Mouse (Mus musculus): ENCODE results near the gene Psapl1. TPM values are rescaled to one million over a fixed set of nuclear protein-coding genes. Genes with fewer than 3 reads are reported as not detected.

Psapl1 gene
- not detected for polyA plus RNA-seq (2017; shearing (Covaris generic))

GRCm38 (mm10) chr5:36203916-36204315, at the start of gene Psapl1:
TSS of gene Psapl1 (plus strand) at chr5:36204021.
- no peak for ATAC-seq

GRCm38 (mm10) chr5:36154879-36155485, 48.8 kb upstream of the Psapl1 start:
- no peak for ATAC-seq

GRCm38 (mm10) chr5:36165424-36166302, 38.2 kb upstream of the Psapl1 start:
- no peak for ATAC-seq

- ATAC-seq, result no peak
Observed at GRCm38 (mm10) chr5:36166346-36167013, 37.3 kb upstream of the Psapl1 start.

- ATAC-seq, result no peak
Observed at GRCm38 (mm10) chr5:36168963-36169650, 34.7 kb upstream of the Psapl1 start.

GRCm38 (mm10) chr5:36174569-36175115, 29.2 kb upstream of the Psapl1 start:
- no peak for ATAC-seq

- no peak for ATAC-seq
Observed at GRCm38 (mm10) chr5:36176409-36176808, 27.4 kb upstream of the Psapl1 start.

- no peak for ATAC-seq
Observed at GRCm38 (mm10) chr5:36176873-36177272, 26.9 kb upstream of the Psapl1 start.

DNA sequence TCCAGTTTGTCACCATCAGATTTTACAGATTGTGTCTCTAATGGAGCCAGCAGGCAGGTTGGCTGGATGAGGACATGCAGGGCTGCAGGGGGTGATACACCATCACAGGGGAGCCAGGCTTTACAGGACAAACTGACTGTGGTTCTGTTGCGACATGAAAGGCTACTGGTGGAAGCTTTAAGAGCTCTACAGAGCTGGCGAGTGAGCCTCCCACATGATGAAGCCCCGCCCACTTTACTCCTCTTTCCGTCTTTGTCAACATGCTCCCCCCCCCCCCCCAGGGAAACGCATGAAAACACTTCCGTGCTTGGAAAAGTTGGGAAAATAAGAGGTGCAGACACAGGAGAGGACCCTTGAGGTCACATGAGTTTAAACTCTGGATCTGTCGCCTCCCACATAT, 25.6 kb upstream of the Psapl1 start:
- ATAC-seq, result no peak

GRCm38 (mm10) chr5:36178785-36179184, 25.0 kb upstream of the Psapl1 start:
- ATAC-seq, result no peak

DNA sequence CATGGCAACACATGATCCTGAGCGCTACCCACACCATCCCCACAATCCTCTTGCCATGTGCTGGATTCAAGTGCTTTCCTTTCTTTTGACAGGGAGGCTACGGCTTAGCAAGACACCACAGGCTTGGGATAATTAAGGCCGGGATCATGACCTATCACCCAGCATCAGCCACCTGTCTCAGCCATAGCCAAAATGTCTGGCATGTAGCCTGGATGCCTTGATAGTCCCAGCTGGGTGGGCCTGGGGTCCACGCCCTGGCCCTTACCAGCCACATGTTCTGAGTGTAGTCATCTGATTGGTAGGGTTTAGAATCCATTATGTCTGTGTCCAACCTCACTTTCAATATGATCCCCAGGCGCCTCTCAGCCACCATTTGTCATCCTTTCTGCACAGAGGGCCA, 24.1 kb upstream of the Psapl1 start:
- ATAC-seq, result no peak

- no peak for ATAC-seq
Observed at GRCm38 (mm10) chr5:36182326-36182725, 21.5 kb upstream of the Psapl1 start.

DNA sequence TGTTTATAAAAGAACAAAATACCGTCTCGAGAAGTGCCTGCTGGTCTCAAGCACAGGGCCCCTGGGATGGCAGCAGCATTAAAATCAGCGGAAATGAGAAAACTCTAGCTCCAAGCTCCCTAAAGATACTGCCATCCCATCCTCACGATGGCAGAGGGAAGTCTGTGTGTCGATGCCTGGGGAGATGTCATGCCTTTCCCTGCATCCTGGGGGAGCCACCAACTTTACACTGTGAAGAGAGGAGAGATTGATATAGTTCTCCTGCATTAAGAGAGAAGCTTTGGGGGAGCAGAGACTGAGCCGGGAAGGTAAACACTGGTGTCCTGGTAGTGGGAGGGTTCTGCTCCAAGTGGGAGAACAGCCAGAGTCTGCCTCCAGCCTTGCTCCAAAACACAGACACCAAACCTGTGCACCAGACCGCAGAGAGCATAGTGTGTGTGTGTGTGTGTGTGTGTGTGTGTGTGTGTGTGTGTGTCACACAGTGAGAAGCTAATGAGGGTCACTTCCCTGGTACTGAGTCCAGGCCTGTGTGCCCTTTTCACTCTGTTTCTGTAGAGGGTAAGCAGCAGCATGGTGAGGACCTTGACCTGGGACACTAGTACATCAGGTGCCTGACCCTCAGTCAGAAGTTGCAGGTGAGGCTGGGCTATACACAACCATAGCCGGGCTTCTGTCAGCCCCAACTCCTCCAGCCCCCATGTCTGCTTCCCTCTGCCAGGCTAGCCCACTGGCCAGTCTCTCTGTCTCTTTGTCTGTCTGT, 17.3 kb upstream of the Psapl1 start:
- no peak for ATAC-seq

GRCm38 (mm10) chr5:36188310-36188709, 15.5 kb upstream of the Psapl1 start:
- ATAC-seq, result no peak

DNA sequence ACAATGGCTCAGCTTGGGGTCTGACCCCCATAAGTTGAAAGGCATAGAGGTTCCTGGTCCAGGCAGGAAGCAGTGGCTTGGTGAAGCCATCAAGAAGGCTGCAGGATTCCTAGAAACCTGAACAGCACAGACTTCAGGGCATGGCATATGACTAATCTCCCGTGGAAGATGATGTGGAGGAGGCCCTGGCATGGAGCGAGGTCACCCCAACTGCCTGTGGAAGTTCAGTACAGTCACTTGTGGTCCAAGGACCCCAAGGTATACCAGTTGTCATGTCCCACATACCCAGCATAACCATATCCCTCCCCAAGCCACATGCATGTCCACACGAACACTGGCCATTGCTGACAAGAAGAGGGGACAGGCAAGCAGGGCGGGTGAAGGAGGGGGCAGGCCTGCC, 12.5 kb upstream of the Psapl1 start:
- ATAC-seq, result no peak

DNA sequence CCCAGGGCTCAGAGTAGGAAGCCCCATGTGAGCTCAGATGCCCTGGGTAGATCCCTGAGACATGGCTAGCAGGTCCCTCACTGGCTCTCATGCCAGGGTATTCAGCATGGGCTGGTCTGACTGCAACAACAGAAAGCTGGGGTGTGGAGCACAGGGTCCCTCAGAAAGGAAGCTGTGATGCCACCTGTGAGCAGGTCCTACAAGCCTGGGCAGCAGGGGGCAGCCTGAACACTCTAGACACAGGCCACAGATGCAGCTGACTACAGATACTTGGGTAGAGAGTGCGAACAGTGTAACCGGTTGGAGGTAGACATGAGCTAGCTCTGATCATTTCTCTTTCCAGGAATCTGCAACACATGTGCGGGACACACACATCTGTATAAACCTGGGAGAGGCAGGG, 11.9 kb upstream of the Psapl1 start:
- no peak for ATAC-seq

- ATAC-seq, result no peak
Observed at GRCm38 (mm10) chr5:36192677-36193076, 11.1 kb upstream of the Psapl1 start.

DNA sequence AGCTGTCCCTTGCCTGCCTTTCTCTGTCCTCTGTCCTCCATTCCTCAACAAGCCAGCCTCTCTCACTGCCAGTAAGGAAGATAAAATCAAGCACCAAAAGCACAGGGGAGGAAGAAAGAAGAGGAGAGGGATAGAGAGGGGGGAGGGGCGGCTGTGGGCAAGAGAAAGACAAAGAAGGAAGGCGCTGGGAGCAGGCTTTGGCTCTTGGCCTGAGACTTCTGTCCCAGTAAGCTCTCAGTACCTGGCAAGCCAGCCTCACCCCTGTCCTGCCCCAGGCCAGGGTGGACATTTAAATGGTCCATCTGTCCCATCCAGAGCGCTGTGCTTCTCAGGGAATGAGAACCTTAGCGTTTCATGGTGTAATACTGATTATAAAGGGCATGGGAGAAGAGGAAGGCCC, 9.2 kb upstream of the Psapl1 start:
- no peak for ATAC-seq

DNA sequence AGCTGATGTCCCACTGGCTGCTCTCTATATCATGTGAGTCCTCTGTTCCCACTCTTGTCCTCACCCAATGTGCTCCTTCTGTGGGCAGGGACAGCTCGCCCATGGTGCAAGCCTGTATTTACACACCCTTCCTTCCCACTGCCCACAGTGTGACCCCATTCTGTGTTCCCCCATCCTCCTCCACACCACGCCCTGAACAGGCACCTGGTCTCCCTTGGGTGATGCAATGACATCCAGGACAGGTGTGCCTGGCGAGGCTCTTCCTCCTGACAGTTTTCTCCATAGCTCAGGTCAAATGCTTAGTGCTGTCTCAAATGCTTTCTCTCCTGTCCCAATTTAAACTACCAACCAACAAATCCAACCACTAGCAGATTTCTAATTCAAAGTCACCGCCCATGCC, 8.4 kb upstream of the Psapl1 start:
- ATAC-seq, result no peak

- ATAC-seq, result no peak
Observed at GRCm38 (mm10) chr5:36199519-36199918, 4.3 kb upstream of the Psapl1 start.

DNA sequence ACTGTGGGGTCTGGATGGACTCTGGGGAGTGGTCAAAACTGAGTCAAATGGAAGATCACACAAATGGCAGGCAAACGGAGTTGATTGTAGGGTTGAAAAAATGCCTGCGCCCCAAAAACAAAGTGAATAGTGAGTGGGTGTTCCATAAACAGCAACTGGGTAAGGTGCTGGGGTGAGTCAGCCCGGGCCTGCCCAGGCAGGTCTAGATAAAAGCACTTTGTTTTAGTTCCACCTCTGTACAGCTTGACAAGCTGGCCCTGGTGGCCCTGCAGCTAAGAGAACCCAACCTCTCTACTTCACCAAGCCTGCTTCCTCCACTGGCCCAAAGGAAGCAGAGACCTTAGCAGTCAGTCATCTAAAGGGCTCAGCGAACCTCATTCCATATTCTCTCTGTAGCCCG, 1.0 kb upstream of the Psapl1 start:
- no peak for ATAC-seq

GRCm38 (mm10) chr5:36203421-36203820, 400 bp upstream of the Psapl1 start:
- ATAC-seq, result no peak

Data from CD4-positive, CD25-positive, alpha-beta regulatory T cell, adult 4 months (primary cell).